Mouse (Mus musculus) ES-Bruce4 (cell line): ENCODE data around the gene Zc3h6.

Experiments
- CTCF ChIP-seq: IDR thresholded peaks from one replicate; pipeline ENCODE4 v1.8.1; 2011; ENCODE audit warnings: low read depth, low read length
- EP300 ChIP-seq: IDR thresholded peaks from 2 replicates; pipeline ENCODE4 v1.6.1; 2011; ENCODE audit warnings: low read depth, low read length; ENCODE audit not compliant: insufficient read depth
- POLR2A ChIP-seq: IDR thresholded peaks from one replicate; pipeline ENCODE4 v1.8.1; 2011; ENCODE audit warnings: low read length; ENCODE audit not compliant: insufficient read depth

DNA sequence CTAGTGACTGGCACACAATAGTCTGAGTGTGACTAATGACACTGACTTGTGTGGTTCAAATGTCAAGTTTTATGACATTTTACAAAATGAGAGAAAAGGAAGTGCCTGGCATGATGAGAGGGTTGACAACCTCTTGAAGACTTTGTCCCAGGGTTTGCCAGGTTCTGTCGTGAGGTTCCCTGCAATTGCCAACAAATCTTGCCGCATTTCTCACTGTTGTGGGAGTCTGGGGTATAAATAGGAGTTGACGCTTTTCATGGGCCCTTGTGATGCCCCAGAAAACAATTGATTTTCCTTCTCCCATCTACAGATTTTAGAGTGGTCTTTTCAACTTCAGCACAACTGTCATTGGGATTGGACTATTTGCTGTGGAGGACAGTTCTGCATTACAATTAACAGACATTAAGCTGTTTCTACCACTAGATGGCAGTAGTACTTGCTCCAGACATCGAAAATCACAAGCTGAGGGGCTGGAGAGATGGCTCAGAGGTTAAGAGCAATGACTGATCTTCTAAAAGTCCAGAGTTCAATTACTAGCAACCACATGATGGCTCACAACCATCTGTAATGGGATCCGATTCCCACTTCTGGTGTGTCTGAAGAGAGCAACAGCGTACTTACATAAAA is 19.1 kb upstream of the Zc3h6 start:
- no peak for TF ChIP-seq POLR2A
- peak; percentile 30 for TF ChIP-seq CTCF
- no peak for TF ChIP-seq EP300
